ENCODE assay signal across 9 mouse cellular contexts in genomic region chr15:82266356-82266755, GRCm38 (mm10). TPM values are rescaled to one million over a fixed set of nuclear protein-coding genes. Genes with fewer than 3 reads are reported as not detected.
DNase-seq lines count a peak whose midpoint lies in the region; TF ChIP-seq lines count a peak whose summit lies in the region.
"Had no signal": no experiment of that assay in that cellular context is flagged by ENCODE, and none has a peak within 500 bp of the region (broad histone marks: within the 10 kb centered on the region; RNA-seq: fewer than 3 reads in every experiment).

No protein-coding gene starts in this region.

- H3K27ac ChIP-seq in cortical plate, adult 2 months (ENCODE audit: insufficient read depth, low read length), result no peak overlapping the region
- H3K27ac ChIP-seq: midbrain, embryonic 12.5 days had no signal

- peak; percentile 82 for TF ChIP-seq CTCF in cortical plate, adult 2 months (IDR thresholded peaks at IDR 0.05; ENCODE audit: extremely low read depth, insufficient read depth, low read length)

- H3K4me3 ChIP-seq in cortical plate, adult 2 months (ENCODE audit: insufficient read depth, low read length), result no peak overlapping the region
- H3K4me3 ChIP-seq: midbrain, embryonic 12.5 days had no signal

- peak; percentile 74 for DNase-seq in layer of hippocampus, adult 11-12 months (ENCODE audit: low spot score)
- DNase-seq in layer of hippocampus, adult 9-11 months, result no peak
- DNase-seq in R1 (ENCODE audit: low read depth, low spot score), result peak; percentile 81
- peak; percentile 76 for DNase-seq in heart, postnatal 4 days
- DNase-seq in lung, adult 18-20 months, result peak; percentile 35 to 56
- peak; percentile 83 to 84 for DNase-seq in right cerebral cortex, adult 2 months (ENCODE audit: low spot score in 2 of 2)
- DNase-seq in urinary bladder, postnatal 36 days (ENCODE audit: low spot score in 2 of 2), result peak; percentile 44 to 55

- TF ChIP-seq POLR2A in cortical plate, adult 2 months (IDR thresholded peaks at IDR 0.05; ENCODE audit: extremely low read depth, insufficient read depth, low read length), result no peak

- peaks cover 2% of the 10 kb centered on the region; the same call in 1 of the 2 replicates for H3K4me1 ChIP-seq in cortical plate, adult 2 months (ENCODE audit: control insufficient read depth, insufficient read depth, low read length)

RNA-seq across cellular contexts. Expression of gene Sept3, which starts 8.3 kb away (rescaled TPM):
- 367 and 405 TPM in 2 replicates for polyA plus RNA-seq in cortical plate, adult 2 months (2012; rRNA removed)
- 1 to 10 TPM; 1.3 to 1.9 TPM for total RNA-seq in heart, postnatal 4 days (2021)

RNA-seq across cellular contexts. Expression of gene 1500009C09Rik, which starts 14.2 kb away (rescaled TPM):
- 155 TPM in 2 replicates for polyA plus RNA-seq in cortical plate, adult 2 months (2012; rRNA removed)
- total RNA-seq in heart, postnatal 4 days (2021), result not detected

RNA-seq across cellular contexts. Expression of gene Cenpm, which starts 21.8 kb away (rescaled TPM):
- polyA plus RNA-seq in cortical plate, adult 2 months (2012; rRNA removed), result 6.7 and 7.0 TPM in 2 replicates
- 10 to 100 TPM; 23.8 to 24.7 TPM for total RNA-seq in heart, postnatal 4 days (2021)

RNA-seq across cellular contexts. Expression of gene Wbp2nl, which starts 32.4 kb away (rescaled TPM):
- 0.13 TPM in 1 of 2 replicates, not detected in the other for polyA plus RNA-seq in cortical plate, adult 2 months (2012; rRNA removed)
- total RNA-seq in heart, postnatal 4 days (2021), result under 1 TPM; 0.43 TPM

RNA-seq across cellular contexts. Expression of gene Tnfrsf13c, which starts 42.2 kb away (rescaled TPM):
- polyA plus RNA-seq in cortical plate, adult 2 months (2012; rRNA removed), result 0.48 and 0.76 TPM in 2 replicates
- under 1 TPM; 0.36 to 0.41 TPM for total RNA-seq in heart, postnatal 4 days (2021)
- polyA plus RNA-seq: midbrain, embryonic 12.5 days had no signal
